Mouse (Mus musculus) neural tube, embryonic 11.5 days (tissue): ENCODE data around the gene Sptbn1. TPM values are rescaled to one million over a fixed set of nuclear protein-coding genes. Genes with fewer than 3 reads are reported as not detected.
"Not testable (repeated sequence)": the region's sequence is repeated elsewhere in the genome, so short reads cannot be mapped to it uniquely, and the experiment has no call there.

Experiments used
- ATAC-seq: fragments of 200-750 bp; cut with Nextera tagmentation; 2 replicates; pipeline ENCODE4 v1.8.0; 2017; ENCODE audit warnings: moderate number of reproducible peaks, mild to moderate bottlenecking, moderate TSS enrichment, moderate library complexity; ENCODE audit not compliant: insufficient read depth, low FRiP score, low TSS enrichment
- DNase-seq: peaks from one replicate; pipeline ENCODE4 v3.0.0-alpha.2; 2015; ENCODE audit warnings: low spot score
- H3K27ac ChIP-seq: fragments of 300-500 bp; sonication (generic); 2 replicates; pipeline ENCODE4 v1.5.1; 2014; ENCODE audit warnings: low read depth, mild to moderate bottlenecking, low read length
- H3K27me3 ChIP-seq: fragments of 300-500 bp; sonication (generic); 2 replicates; pipeline ENCODE4 v1.6.1; 2014; ENCODE audit warnings: mild to moderate bottlenecking, low read length, mixed read lengths; ENCODE audit not compliant: control insufficient read depth, insufficient read depth
- H3K36me3 ChIP-seq: fragments of 300-500 bp; sonication (generic); 2 replicates; pipeline ENCODE4 v1.6.1; 2014; ENCODE audit warnings: mild to moderate bottlenecking, low read length, moderate library complexity, mixed read lengths; ENCODE audit not compliant: control insufficient read depth, insufficient read depth
- H3K4me1 ChIP-seq: fragments of 300-500 bp; sonication (generic); 2 replicates; pipeline ENCODE4 v1.6.1; 2014; ENCODE audit warnings: low read length, mixed read lengths; ENCODE audit not compliant: control insufficient read depth, insufficient read depth
- H3K4me2 ChIP-seq: fragments of 300-500 bp; sonication (generic); 2 replicates; pipeline ENCODE4 v1.6.1; 2014; ENCODE audit warnings: low read depth, mild to moderate bottlenecking, moderate library complexity
- H3K4me3 ChIP-seq: fragments of 300-500 bp; sonication (generic); 2 replicates; pipeline ENCODE4 v1.5.1; 2014; ENCODE audit warnings: low read depth, low read length
- H3K9ac ChIP-seq: fragments of 300-500 bp; sonication (generic); 2 replicates; pipeline ENCODE4 v1.6.1; 2014; ENCODE audit warnings: mild to moderate bottlenecking, low read length
- H3K9me3 ChIP-seq: fragments of 300-500 bp; sonication (generic); 2 replicates; pipeline ENCODE4 v1.6.1; 2016; ENCODE audit warnings: low read length; ENCODE audit not compliant: control insufficient read depth
- WGBS: fragments of 180-500 bp; shearing (Covaris S2); extraction: QIAGEN DNeasy Blood & Tissue Kit; methylation state at CpG from one replicate; pipeline ENCODE4 v1.1.7; 2014; 5-methylcytosine and 5-hydroxymethylcytosine counted together
- polyA plus RNA-seq: library from polyadenylated mRNA; unstranded; fragments of >200 nt; fragmentation: Nextera tagmentation; extraction: Ambion mirVana; gene quantifications from 2 replicates; pipeline ENCODE4 v1.2.1, GENCODE M21; 2014

The Sptbn1 gene
- polyA plus RNA-seq, 1 experiment from 2014 or later, result 105 TPM

DNA sequence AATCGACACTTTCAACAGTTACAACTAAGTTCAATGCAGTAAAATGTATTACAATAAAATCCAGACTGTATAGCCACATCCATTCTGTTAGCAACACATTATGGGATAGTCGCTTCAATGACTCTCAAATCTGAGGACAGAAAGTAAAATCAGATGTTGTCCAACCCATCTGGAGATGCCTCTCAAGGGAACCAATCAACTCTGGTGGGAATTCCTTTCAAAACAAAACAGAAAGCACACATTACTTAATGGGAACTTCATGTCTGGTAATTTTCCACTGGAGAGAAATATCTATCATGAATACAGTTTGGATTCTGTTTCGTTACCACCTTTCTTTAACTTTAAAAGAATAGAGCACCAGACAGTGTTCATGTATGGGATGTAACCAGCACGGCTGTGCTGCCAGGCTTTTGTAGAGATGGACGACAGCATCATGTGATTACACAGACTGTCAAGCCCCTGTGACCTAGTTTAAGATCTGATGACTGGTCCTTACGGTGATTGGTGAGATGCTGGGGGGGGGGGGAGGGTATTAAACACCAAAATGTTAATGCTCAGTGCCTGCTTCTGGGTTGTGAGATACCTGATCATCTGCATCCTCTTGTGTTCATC lies 9.1 kb downstream of the Sptbn1 start:
- H3K4me1 ChIP-seq, result no peaks in the 10 kb centered on the region

GRCm38 (mm10) chr11:30257812-30258211 lies 10.2 kb downstream of the Sptbn1 start:
- no peaks in the 10 kb centered on the region for H3K9me3 ChIP-seq
- WGBS, result 62% methylated on average over 1 of the region's 1 CpGs

More for the DNA sequence above, 9.1 kb downstream of the Sptbn1 start:
- ATAC-seq (no peak), DNase-seq (no peak)
- Histone ChIP-seq H3K27me3 (no peaks in the 10 kb centered on the region), H3K36me3 (no peaks in the 10 kb centered on the region), H3K27ac (no peak overlapping the region), H3K9ac (no peak overlapping the region), H3K4me3 (no peak overlapping the region), H3K9me3 (no peaks in the 10 kb centered on the region), H3K4me2 (no peak overlapping the region)
- WGBS, result 90% methylated on average over 6 of the region's 6 CpGs

GRCm38 (mm10) chr11:30257085-30257484 lies 10.9 kb downstream of the Sptbn1 start:
- Histone ChIP-seq H3K36me3 (no peaks in the 10 kb centered on the region), H3K9me3 (no peaks in the 10 kb centered on the region), H3K4me1 (no peaks in the 10 kb centered on the region), H3K27ac (no peak overlapping the region), H3K27me3 (no peaks in the 10 kb centered on the region), H3K4me3 (no peak overlapping the region), H3K9ac (no peak overlapping the region), H3K4me2 (no peak overlapping the region)
- no peak for DNase-seq
- ATAC-seq, result no peak

More at GRCm38 (mm10) chr11:30257812-30258211, 10.2 kb downstream of the Sptbn1 start:
- Histone ChIP-seq H3K27me3 (no peaks in the 10 kb centered on the region), H3K36me3 (no peaks in the 10 kb centered on the region), H3K4me3 (no peak overlapping the region), H3K4me1 (no peaks in the 10 kb centered on the region), H3K4me2 (no peak overlapping the region), H3K9ac (no peak overlapping the region), H3K27ac (no peak overlapping the region)
- DNase-seq, result no peak
- no peak for ATAC-seq

DNA sequence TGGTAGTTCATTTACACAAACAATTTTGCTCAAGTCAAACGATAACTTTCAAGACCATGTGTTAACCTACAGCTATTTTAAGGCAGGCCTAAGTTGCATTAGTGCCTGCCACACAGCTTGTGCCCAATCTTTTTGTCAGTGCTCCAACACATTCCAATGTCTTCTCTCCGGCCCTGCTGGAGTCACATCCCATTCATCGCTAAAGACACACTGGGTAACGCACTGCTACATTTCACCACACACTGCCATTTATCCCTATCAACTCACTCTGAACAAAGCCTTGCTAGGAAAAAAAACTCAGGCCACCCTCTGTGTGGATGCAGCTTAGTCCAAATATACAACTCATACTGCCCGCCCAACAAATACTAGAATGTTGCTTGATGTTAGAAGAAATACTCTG lies 11.5 kb downstream of the Sptbn1 start:
- no peak for DNase-seq

DNA sequence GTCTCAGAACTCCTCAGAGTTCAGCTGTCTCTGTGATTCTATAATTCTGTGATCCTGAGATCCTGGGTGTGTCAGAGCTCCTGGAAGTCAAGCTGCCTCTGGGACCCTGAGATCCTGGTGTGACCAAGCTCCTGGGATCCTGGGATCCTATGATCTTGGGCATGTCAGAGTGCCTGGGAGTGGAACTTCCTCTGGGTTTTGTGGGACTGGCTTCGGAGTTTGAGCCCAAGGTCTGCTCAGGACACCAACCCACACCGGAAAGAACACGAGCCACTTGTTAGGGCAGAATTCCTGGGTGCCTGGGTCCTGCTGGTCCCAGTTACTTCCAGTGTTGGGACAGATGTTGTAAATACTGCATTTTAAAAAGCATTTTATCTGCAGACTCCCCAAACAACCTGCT lies 12.8 kb downstream of the Sptbn1 start:
- H3K4me3 ChIP-seq, DNase-seq, H3K9ac ChIP-seq, H3K27me3 ChIP-seq, H3K36me3 ChIP-seq, H3K27ac ChIP-seq, H3K9me3 ChIP-seq, H3K4me2 ChIP-seq, ATAC-seq, H3K4me1 ChIP-seq: not testable (repeated sequence)
- WGBS, result 94% methylated on average over 3 of the region's 3 CpGs

More for the DNA sequence above, 11.5 kb downstream of the Sptbn1 start:
- Histone ChIP-seq H3K9ac (no peak overlapping the region), H3K9me3 (no peaks in the 10 kb centered on the region), H3K4me1 (no peaks in the 10 kb centered on the region), H3K27me3 (no peaks in the 10 kb centered on the region), H3K4me2 (no peak overlapping the region), H3K4me3 (no peak overlapping the region), H3K36me3 (no peaks in the 10 kb centered on the region), H3K27ac (no peak overlapping the region)
- 81% methylated on average over 5 of the region's 5 CpGs for WGBS
- no peak for ATAC-seq

- WGBS, result 95% methylated on average over 11 of the region's 11 CpGs
- H3K36me3 ChIP-seq, result no peaks in the 10 kb centered on the region
- no peak overlapping the region for H3K9ac ChIP-seq
- H3K4me2 ChIP-seq, result no peak overlapping the region
- H3K4me1 ChIP-seq, result no peaks in the 10 kb centered on the region
- ATAC-seq, result no peak
- no peak overlapping the region for H3K27ac ChIP-seq
- H3K9me3 ChIP-seq, result no peaks in the 10 kb centered on the region
- H3K27me3 ChIP-seq, result no peaks in the 10 kb centered on the region
- no peak overlapping the region for H3K4me3 ChIP-seq
- DNase-seq, result no peak
Measured at GRCm38 (mm10) chr11:30251294-30251904, 16.6 kb downstream of the Sptbn1 start.

DNA sequence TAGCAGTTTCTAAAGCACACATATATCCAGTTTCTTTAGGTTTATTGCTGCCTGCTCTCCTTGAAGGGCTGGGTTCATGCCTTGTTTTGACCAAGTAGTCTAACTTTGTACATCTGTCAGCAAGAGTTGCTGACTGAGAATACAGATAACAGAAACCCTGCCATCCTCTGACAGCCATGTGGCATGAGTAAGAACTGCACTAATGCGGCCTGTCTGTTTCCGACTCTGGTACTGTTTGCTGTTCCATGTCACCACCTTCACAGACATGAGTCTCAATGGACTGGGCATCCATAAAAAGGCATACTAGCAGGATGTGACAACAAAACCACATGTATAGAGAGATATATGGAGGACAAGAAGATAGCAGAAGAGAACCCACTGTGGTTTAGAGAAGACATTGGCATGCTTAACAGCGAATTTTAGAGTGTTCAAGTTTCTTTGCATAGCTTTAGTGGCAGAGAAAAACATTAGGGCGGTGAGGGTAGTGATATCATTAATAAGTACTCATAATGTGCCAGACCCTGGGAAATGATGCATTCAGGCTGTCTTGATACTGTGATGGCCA lies 18.4 kb downstream of the Sptbn1 start:
- no peaks in the 10 kb centered on the region for H3K4me1 ChIP-seq
- no peaks in the 10 kb centered on the region for H3K27me3 ChIP-seq
- H3K4me3 ChIP-seq, result no peak overlapping the region
- ATAC-seq (no peak), DNase-seq (no peak)
- no peak overlapping the region for H3K4me2 ChIP-seq
- WGBS, result 88% methylated on average over 4 of the region's 4 CpGs
- H3K9me3 ChIP-seq, result no peaks in the 10 kb centered on the region
- no peak overlapping the region for H3K27ac ChIP-seq
- H3K36me3 ChIP-seq, result no peaks in the 10 kb centered on the region
- no peak overlapping the region for H3K9ac ChIP-seq

DNA sequence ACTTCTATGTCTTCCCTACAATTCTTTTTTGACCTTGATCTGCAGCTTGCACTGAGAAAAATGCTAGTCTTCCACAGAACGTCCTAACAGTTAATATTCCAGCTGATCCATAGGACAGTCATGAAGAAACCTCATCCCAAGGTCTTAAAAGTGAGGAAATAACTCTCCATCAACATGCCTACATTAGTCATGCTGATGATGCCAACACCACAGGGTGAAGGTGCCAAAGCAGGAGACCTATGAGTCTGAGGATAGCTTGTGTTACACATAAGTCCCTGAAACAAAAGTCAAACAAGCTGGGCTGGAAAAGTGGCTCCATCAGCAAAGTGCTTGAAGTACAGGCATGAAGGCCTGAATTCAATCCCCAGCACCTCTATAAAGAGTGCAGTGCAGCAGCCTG lies 20.9 kb downstream of the Sptbn1 start:
- no peak overlapping the region for H3K4me3 ChIP-seq
- ATAC-seq (no peak), DNase-seq (no peak)
- no peaks in the 10 kb centered on the region for H3K9me3 ChIP-seq
- no peaks in the 10 kb centered on the region for H3K4me1 ChIP-seq
- H3K9ac ChIP-seq, result no peak overlapping the region
- WGBS, result 68% methylated on average over 1 of the region's 1 CpGs
- no peak overlapping the region for H3K4me2 ChIP-seq
- H3K36me3 ChIP-seq, result no peaks in the 10 kb centered on the region
- no peaks in the 10 kb centered on the region for H3K27me3 ChIP-seq
- no peak overlapping the region for H3K27ac ChIP-seq

- H3K9ac ChIP-seq, result no peak overlapping the region
- no peak overlapping the region for H3K4me3 ChIP-seq
- no peaks in the 10 kb centered on the region for H3K9me3 ChIP-seq
- ATAC-seq (no peak), DNase-seq (no peak)
- no peaks in the 10 kb centered on the region for H3K27me3 ChIP-seq
- no peaks in the 10 kb centered on the region for H3K4me1 ChIP-seq
- H3K27ac ChIP-seq, result no peak overlapping the region
- no peaks in the 10 kb centered on the region for H3K36me3 ChIP-seq
- 83% methylated on average over 11 of the region's 11 CpGs for WGBS
- H3K4me2 ChIP-seq, result no peak overlapping the region
Measured at GRCm38 (mm10) chr11:30246161-30246560, 21.8 kb downstream of the Sptbn1 start.
